Mouse (Mus musculus) adrenal gland, postnatal 10 days (tissue): ENCODE measurements around the gene Garem2. TPM values are rescaled to one million over a fixed set of nuclear protein-coding genes. Genes with fewer than 3 reads are reported as not detected.

Experiments
- DNase-seq: peaks from one replicate; pipeline ENCODE4 v3.0.0; 2021; ENCODE audit warnings: mixed read lengths
- total RNA-seq, 2 experiments: library from RNA; stranded (reverse); gene quantifications; 2 replicates each; pipeline ENCODE4 v1.2.3; 2021

Gene Garem2
- total RNA-seq, 2 experiments from 2014 or later, result 0.12 to 0.30 TPM

DNA sequence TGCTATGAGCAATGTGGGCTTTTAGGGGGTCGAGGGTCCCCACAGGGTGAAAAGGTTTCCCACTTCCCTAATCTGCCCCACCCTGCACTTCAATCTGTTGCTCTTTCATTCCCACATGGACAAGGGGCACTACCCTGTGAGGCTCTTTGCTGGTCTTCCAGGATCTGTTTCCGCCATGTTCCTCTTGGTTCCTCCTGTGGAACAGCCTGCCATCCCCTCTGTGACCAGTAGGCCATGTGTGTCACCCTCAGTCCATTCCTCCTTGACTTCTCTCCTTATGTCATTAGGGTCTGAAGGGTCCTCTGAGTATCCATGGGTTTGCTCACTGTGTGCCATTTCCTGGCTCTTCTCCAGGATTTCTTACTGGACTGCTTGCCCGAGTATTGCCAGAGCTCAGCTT, 6.8 kb downstream of the Garem2 start:
- no peak for DNase-seq

DNA sequence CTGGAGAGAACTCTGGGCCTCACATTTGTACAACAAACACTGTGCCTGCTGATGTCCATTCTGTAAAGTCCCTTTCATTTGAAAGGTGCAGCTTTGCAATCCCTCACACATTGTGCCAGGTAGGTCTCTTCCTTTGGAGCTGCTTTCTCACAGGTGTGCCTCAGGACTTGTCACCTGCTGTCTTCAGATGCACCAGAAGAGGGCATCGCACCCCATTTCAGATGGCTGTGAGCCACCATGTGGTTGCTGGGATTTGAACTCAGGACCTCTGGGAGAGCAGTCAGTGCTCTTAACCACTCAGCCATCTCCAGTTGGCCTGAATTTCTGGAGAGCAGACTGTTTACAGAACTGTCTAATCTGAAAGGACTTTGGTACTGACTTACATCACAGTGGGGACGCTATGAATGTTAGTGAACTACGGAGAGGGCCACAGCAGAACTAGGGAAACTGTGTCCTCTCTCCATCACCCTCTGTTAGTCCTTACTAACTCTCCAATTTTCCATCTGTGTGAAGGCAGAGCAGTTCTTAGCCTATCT, 7.6 kb downstream of the Garem2 start:
- DNase-seq, result no peak

DNA sequence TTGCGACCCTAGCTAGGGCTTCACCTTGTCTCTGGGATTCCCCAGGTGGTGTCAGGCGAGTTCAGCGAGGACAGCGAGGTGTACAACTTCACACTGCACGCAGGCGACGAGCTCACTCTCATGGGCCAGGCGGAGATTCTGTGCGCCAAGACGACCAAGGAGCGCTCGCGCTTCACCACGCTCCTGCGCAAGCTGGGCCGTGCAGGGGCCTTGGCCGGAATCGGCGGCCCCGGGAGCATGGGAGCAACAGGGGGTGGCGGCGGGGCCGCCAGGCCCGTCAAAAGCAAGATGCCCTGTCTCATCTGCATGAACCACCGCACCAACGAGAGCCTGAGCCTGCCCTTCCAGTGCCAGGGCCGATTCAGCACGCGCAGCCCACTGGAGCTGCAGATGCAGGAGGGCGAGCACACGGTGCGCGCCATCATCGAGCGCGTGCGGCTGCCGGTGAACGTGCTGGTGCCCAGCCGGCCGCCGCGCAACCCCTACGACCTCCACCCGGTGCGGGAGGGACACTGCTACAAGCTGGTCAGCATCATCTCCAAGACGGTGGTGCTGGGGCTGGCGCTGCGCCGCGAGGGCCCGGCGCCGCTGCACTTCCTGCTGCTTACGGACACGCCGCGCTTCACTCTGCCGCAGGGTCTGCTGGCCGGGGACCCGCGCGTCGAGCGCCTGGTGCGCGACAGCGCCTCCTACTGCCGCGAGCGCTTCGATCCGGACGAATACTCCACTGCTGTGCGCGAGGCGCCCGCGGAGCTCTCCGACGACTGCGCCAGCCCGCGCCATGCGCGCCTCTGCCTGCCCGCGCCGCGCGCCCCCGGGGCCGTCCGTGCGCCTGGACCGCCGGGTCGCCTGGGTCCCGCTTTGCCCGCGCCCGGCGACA, 9.2 kb downstream of the Garem2 start:
- peak; percentile 82 for DNase-seq

DNA sequence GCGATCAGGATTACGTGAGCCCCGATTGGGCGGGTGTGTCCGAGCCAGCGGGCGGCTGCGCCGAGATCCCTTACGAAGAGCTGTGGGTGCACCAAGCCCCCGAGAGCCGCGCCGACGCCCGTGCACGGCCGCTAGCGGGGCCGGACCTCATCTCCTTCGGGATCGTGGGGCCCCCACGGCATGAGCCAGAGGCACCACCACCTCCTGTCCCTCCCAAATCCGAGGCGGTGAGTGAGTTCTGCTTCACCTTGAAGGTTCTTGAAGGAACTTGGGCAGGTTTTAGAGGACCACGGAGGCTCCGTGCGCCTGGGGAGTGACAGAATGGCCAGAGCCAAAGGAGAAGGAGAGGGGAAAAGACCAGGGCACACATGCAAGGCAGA, 9.8 kb downstream of the Garem2 start:
- no peak for DNase-seq

DNA sequence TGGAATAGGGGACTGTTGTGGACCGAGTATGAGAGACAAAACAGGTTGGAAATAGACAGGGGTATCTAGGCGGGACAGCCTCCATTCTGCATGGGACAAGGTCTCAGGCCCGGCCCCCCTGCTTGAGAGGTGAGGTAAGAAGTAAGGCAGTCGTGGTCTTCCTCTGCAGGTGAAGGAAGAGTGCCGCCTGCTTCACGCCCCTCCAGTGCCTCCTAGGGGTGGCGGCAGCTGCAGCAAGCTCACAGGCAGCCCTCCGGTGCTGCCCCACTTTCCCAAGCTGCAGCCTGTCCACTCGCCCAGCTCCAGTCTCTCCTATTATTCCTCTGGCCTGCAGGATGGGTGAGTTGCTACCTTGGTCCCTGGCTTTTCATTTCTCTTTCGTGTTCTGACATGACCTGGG, 10.8 kb downstream of the Garem2 start:
- DNase-seq, result no peak

DNA sequence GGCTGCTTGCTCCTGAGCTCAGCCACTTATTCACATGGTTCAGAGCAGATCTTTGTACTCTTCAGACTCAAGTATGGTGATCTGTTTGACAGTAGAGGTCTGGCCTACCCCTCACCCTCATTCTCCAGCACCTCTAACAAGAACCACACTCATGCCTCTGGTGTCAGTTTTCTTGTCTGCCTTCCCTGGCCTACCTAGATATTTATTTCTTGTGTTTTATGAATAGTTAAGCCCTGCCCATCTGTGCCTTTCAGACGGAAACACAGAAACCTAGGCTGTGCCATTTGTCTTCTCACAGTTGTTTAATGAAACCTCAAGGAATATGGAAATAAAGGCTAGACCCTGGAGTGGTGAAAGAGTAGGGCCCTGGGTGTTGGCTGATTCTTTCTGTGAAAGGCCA, 13.1 kb downstream of the Garem2 start:
- no peak for DNase-seq

DNA sequence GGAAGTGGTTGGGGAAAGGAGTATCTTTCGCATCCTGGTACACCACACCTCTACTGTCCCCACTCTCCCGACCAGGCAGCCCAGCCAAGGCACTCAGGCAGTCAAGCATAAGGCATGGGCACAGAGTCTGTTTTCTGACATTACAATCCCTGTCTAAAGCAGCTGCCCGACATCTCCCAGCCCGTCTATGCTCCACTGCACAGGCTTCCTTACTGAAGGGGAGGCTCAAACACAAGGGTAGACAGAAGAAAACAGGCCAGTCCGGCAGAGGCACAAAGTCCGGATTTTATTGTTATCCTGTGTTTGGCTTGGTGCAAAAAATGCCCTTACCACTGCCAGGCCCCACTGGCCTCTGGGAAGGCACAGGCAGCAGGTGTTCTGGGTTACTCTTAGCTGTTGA, 14.2 kb downstream of the Garem2 start:
- DNase-seq, result no peak

DNA sequence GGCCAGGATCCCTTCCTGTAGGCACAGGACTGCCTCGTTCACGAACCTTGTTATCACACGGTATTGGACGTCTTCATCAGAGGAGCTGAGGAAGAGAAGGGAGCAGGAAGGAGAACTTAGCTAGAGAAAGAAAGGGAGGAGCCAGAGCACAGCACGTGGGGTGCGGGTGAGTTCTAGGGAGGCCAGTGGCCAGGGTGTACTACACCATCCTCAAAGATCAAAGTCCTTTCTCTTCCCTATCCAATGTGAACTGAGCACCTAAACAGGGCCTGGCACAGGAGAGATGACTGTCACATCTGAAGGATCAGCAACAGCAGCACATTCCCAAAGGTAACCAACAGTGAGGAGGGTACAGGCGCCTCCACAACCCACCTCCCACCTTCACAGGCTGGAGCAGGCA, 15.1 kb downstream of the Garem2 start:
- DNase-seq, result no peak

DNA sequence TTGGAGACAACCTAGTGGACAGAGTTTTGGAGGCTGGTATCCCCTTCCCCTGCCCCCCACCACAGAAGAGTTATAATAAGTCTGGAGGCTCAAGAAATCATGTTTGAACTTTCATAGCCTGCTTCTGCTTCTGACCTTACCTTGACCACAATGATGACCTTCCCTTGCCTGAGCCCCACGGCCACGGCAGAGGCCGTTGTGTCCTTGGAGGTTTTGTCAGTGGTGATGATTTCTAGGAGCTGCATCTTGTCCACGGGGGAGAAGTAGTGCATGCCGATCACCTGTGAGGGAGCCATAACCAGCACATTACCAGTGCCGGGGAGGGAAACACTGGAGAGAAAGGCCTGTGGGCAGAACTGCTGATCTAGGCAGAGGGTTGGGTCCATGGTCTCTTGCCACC, 17.5 kb downstream of the Garem2 start:
- no peak for DNase-seq

DNA sequence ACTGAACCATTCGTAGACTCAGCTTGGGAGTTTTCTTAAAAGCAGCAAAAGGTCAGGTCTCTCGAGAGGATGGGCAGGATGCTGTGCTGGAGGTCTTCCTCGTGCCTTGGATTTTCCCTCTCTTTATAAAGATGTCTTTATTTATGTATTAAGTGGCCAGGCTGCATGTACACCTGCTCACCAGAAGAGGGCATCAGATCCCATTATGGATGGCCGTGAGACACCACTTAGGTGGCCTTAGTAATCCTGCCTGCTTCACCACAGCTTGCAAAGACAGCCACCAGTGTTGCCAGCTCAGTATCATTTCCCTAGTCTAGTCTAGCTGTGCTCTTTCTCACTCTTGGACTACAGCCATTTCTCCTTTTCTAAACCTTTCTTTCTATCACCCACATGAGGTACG, 20.6 kb downstream of the Garem2 start:
- DNase-seq, result no peak

DNA sequence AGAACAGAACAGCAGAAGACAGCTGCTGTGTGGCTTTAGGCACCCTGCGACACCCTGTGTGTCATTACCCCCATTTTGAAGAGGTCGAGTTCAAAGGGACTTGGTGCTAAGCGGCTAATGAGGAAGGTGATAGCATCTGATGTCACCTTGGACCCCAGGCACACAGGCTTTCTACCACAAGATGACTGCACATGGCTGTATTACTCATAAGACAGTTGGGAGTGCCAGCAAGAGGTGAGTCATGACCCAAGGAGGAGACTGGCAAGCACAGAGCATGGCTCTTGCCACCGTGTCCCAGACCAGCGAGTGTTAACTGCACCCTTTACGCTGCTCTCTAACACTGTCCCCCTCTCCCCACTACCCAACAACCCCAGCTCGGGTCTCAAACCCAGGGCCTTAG, 21.8 kb downstream of the Garem2 start:
- DNase-seq, result peak; percentile 46

DNA sequence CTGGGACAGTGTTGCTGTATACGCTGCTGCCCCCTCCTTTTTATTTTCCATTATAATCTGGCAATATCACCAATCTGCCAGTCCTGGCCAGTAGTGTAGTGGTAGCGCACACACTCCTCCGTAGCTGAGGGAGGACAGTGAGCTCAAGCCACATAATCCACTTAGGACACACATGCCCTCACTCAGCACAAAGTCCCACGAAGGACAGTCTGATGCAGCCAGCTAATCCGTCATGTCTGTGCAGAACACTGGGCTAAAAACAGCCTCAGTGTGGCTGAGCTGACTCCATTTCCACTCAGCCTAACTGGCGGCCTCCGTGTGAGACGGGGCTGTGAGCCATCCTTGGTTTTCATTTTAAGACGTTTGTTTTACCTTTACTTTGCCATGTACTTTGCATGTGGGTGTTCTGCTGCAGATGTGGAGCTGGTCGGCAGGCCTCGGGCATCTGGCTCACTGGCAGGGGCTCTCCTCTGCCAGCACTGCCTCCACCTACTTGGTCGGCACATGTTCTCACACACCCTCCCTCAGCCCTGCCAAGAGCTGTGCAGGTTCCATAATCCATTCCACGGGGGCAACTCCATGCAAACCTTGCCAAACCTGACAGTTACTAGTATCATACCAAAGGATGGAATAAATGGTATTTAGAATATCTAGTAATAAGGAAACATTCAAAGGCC, 23.1 kb downstream of the Garem2 start:
- DNase-seq, result no peak

DNA sequence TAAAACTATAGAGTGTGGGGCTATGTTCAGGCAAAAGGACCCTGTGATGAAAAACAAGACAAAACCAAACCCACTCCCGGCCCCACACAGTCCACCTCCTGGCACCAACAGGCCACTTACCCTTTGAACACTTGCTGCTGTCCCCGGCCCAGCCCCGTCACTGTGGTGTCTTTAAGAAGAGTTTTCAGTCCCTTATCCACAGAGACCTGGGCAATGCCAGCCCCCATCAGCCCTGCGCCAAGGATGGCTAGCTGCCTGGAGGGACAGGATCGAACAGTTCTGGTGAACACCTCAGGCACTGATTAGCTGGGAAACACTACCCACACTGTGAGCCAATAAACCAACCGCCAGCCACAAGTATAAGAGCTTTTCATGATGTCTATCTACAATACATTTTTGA, 23.7 kb downstream of the Garem2 start:
- no peak for DNase-seq

DNA sequence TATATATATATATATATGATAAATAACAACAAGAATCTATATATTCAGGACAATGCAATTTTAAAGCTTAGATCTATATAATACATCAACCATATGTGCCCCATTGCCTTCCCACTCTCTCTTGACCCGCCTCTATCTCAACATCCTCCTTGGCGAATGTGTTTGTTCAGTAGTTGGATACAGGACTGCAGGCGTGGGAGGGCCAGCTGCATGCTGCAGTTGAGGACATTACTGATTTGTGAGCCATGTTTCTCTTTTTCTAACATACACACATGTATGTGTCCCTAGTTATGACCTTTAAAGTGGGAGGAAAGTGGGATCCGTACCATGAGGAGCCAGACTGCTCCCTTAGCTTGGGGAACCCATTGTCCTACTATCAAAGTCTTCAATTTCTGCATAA, 26.3 kb downstream of the Garem2 start:
- no peak for DNase-seq

DNA sequence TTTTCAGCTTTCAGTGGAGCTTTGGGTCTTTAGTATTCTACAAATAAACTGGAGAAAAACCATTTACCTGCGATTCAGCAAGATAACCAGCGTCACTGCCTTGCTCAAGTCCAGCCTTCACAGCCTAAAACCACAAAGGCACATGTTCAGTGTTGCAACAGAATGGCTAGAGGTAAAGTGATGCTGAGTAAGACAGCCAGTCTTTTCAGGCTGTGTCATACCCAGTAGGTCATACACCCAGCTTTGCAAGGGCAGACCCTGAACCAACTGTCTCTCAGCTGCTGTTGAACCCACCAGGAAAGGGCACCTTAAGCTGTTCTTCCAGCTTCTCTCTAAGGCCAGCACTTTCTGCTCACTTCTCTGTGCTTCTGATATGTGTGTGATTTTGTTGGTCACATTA, 27.2 kb downstream of the Garem2 start:
- no peak for DNase-seq

DNA sequence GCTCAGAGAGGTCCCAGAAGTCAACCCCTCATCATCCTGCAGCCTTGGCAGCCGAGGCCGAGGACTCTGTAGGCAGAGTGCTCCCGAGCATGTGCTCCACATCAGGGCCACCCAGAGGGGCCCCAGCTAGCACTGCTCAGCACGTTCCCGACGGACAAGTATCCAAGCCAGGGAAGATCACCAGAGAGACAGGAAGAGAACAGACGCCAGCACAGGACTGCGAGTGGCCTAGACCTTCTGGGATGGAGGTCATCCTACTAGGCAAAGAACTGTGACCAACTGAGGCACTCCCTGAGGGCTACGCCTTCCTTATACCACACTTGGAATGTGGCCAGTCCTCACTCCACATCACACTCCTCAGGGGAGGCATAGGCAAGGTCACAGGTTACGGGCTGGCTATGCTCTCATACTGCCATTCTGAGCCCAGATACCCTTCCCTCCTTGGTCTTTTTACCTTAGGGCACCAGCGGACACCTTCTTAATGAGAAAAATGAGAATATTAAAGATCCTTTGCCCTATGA, 30.8 kb downstream of the Garem2 start:
- peak; percentile 62 for DNase-seq

DNA sequence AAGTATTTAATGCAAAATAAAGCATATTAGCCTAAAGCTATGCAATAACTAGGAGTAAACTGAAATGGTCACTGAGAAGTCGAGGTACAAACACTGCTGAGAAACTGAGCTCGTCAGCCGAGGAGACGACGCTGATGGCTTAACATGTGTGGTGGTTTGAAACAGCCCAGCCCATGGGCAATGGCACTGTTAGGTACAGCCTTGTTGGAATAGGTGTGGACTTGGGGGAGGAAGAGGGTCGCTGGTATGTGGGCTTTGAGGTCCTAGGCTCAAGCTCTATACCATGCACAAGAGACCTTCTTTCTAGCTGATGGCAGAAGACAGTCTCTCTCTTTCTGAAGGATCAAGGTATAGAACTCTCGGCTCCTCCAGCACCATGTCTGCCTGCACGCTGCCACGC, 32.3 kb downstream of the Garem2 start:
- DNase-seq, result no peak

DNA sequence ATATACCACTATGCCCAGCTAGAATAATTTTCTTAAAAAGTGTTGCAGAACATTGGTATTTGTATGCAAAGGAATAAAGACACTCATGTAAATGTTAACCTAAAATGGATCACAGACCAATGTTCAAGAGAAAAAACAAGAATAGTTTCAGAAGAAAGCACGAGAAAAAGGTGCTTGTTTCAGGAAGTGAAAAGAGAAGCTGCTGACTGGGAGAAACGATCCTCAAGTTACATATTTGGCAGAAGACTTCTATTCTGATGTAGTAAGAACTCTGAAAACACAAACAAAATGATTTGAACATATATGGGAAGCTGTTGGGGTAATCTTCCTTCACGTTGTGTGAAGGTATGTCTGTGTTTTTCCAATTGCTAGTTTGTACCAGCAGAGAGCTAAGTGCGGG, 33.2 kb downstream of the Garem2 start:
- DNase-seq, result no peak

DNA sequence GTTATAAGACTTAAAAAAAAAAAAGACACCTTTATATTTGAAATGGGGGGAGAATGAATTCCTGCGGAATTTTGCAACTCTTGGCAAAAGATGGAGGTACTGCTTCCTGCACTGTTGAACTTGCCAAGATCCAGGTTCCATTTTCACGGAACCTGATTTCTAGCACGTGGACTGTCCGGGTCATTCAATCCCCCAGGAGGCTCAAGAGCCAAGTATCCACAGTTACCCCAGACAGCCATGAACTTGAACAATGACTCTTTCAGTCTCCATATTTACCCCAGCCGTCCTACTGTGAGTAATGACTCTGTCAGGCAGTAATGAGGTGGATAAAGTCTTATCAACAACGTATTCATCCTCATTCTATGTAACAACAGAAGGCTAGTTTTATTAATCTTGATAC, 41.6 kb downstream of the Garem2 start:
- peak; percentile 47 for DNase-seq

DNA sequence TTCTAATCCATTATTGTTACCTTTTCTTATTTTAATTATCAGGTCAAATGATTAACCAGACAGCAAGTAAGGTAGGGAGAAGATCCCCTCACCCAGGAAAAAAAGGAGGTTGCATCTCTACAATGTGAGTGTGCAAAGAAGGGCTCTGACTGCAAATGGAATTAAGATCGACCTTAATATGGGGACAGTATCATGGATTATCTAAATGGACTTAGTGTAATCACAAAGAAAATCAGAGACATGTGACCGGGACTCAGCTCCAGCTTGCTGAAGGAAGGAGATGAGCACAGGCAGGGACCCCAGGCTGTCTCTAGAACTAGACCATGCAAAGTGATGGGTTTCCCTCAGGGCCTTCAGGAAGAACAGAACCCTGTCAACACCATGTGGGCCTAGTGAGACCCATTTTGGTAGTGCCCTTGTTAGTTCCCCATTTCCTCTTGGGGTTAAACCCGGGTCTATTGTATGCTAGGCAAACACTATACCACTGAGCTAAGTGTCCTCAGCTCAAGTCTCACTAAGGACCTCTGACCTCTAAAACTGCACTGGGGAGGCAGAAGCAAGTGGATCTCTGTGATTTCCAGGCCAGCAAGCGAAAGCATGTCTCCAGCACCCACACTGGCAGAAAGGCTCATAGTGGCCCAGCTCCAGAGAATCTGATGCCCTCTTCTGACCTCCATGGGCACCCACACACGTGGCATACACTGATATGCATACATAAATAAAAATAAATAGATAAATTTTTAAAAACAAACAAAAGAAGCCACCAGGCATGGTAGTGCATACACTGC, 43.4 kb downstream of the Garem2 start:
- DNase-seq, result no peak

DNA sequence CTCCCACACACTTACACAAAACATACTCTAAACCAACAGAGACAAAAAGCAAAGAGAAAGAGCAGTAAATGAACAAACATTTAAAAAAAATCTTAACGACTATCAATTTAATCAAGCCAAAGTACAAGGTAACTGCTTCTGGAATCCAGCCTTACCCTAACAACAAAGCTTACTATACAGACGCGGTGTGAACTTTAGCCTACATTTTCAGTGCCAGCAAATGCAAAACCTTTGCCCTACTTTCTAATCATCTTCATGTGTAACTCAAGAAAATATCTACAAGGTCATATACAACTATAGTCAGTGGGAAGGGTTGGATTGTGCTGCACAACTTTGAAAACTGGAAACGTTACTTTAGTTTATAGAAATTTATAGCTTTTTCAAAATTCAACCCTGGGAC, 47.0 kb downstream of the Garem2 start:
- peak; percentile 57 for DNase-seq

DNA sequence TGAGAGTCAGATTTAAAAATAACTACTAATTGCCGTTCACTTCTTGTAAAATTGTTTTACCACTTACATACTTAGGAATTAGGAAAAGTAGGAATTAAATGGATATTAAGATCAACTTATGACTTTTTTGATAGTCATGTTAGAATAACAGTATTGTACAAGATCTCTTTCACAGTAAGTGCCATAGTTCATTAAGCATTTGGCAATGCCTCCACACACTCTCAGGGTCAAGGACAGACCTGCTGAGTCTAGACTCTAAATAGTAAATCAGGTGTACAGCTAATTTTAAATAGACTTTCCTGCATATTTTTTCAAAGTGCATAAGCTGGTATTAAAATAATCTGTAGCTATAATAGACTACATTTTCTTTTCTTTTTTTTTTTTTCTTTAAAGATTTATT, 47.5 kb downstream of the Garem2 start:
- DNase-seq, result no peak

DNA sequence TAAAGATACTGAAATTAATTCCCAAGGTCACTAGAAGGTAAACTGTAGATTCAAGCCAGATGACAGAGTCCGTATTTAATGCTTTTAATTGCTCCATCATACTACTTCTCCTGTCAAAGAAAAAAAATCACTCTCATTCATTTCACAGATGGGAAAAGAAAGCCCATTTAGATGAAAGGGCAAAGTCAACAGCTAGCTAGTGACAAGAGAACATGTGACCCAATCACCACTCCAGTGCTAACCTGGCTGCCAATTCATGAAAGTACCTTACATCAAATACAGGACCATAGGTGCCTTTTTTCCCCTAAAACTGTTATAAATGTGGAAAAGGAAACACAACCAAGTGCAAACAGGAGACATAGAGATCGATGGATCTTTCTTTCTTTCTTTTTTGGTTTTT, 48.3 kb downstream of the Garem2 start:
- no peak for DNase-seq
